8 mouse cellular contexts compared by ENCODE assay signal in genomic region chr19:10983146-10983545, GRCm38 (mm10). TPM values are rescaled to one million over a fixed set of nuclear protein-coding genes. Genes with fewer than 3 reads are reported as not detected.
DNase-seq lines count a peak whose midpoint lies in the region; ATAC-seq lines count a peak whose summit lies in the region.

No protein-coding gene starts in this region.

- no peak overlapping the region for H3K9ac ChIP-seq in embryonic facial prominence, embryonic 11.5 days (replicated peaks; ENCODE audit: low read length)
- H3K9ac ChIP-seq in stomach, embryonic 14.5 days (replicated peaks; ENCODE audit: low read depth, low read length), result no peak overlapping the region

- no peak overlapping the region for H3K4me3 ChIP-seq in embryonic facial prominence, embryonic 11.5 days (ENCODE audit: low read depth, low read length)
- no peak overlapping the region for H3K4me3 ChIP-seq in stomach, embryonic 14.5 days (ENCODE audit: low read depth, low read length)

- 27% methylated on average over 14 of the region's 14 CpGs for WGBS in embryonic facial prominence, embryonic 11.5 days
- 23% methylated on average over 14 of the region's 14 CpGs for WGBS in stomach, embryonic 14.5 days

- no peak overlapping the region for H3K27ac ChIP-seq in embryonic facial prominence, embryonic 11.5 days (replicated peaks; ENCODE audit: low read depth, low read length)
- H3K27ac ChIP-seq in stomach, embryonic 14.5 days (ENCODE audit: low read length), result no peak overlapping the region

- H3K4me1 ChIP-seq in embryonic facial prominence, embryonic 11.5 days (ENCODE audit: control insufficient read depth, insufficient read depth, low read length), result no peaks in the 10 kb centered on the region
- no peaks in the 10 kb centered on the region; the same call in 1 of the 2 replicates for H3K4me1 ChIP-seq in stomach, embryonic 14.5 days (ENCODE audit: control insufficient read depth, insufficient read depth, low read length)

- peak; percentile 30 to 31 for DNase-seq in layer of hippocampus, postnatal 10 days (ENCODE audit: low spot score in 2 of 2)
- no peak for DNase-seq in layer of hippocampus, postnatal 14 days (ENCODE audit: low spot score in 2 of 2)
- DNase-seq in R1 (ENCODE audit: low read depth, low spot score), result peak; percentile 62
- peak; percentile 28 for DNase-seq in embryonic facial prominence, embryonic 11.5 days (ENCODE audit: low spot score)
- DNase-seq in induced T-regulatory cell, adult 2 months (ENCODE audit: low read depth), result peak; percentile 35
- DNase-seq in lung, adult 18-20 months, result peak; percentile 30 to 49
- no peak for DNase-seq in ovary, postnatal 10 days (ENCODE audit: low spot score)

- H3K36me3 ChIP-seq in embryonic facial prominence, embryonic 11.5 days (replicated peaks; ENCODE audit: control insufficient read depth, insufficient read depth, low read depth, low read length), result no peaks in the 10 kb centered on the region
- no peaks in the 10 kb centered on the region for H3K36me3 ChIP-seq in stomach, embryonic 14.5 days (ENCODE audit: control insufficient read depth, insufficient read depth, low read length)

- no peak overlapping the region for H3K4me2 ChIP-seq in embryonic facial prominence, embryonic 11.5 days (ENCODE audit: low read depth, low read length)
- H3K4me2 ChIP-seq in stomach, embryonic 14.5 days (replicated peaks; ENCODE audit: low read depth, low read length), result peak overlapping the region; percentile 22; the same call in 1 of the 2 replicates

- no peaks in the 10 kb centered on the region for H3K9me3 ChIP-seq in embryonic facial prominence, embryonic 11.5 days (replicated peaks; ENCODE audit: control insufficient read depth, low read length)
- H3K9me3 ChIP-seq in stomach, embryonic 14.5 days (ENCODE audit: control insufficient read depth, low read depth, low read length), result no peaks in the 10 kb centered on the region

- H3K27me3 ChIP-seq in embryonic facial prominence, embryonic 11.5 days (ENCODE audit: control insufficient read depth, insufficient read depth, low read length), result no peaks in the 10 kb centered on the region
- H3K27me3 ChIP-seq in stomach, embryonic 14.5 days (ENCODE audit: control insufficient read depth, insufficient read depth, low read length), result no peaks in the 10 kb centered on the region

- no peak for ATAC-seq in embryonic facial prominence, embryonic 11.5 days (replicated peaks; ENCODE audit: insufficient number of reproducible peaks, low FRiP score, low TSS enrichment, low read depth)
- no peak for ATAC-seq in stomach, embryonic 14.5 days (ENCODE audit: insufficient number of reproducible peaks, insufficient read depth, low FRiP score, low read depth)

RNA-seq across cellular contexts. Expression of gene Ms4a10, which starts 8.7 kb away (rescaled TPM):
- total RNA-seq in layer of hippocampus, postnatal 10 days (2021), result not detected
- not detected for total RNA-seq in layer of hippocampus, postnatal 14 days (2021)
- polyA plus RNA-seq in embryonic facial prominence, embryonic 11.5 days (2014; fragmentation: Nextera tagmentation; extraction: Ambion mirVana), result not detected in 2 replicates
- polyA plus RNA-seq in stomach, embryonic 14.5 days (2014; fragmentation: Nextera tagmentation; extraction: Ambion mirVana), result 0.52 TPM in 1 of 2 replicates, not detected in the other

RNA-seq across cellular contexts. Expression of gene Ms4a15, which starts 9.9 kb away (rescaled TPM):
- not detected for total RNA-seq in layer of hippocampus, postnatal 10 days (2021)
- not detected for total RNA-seq in layer of hippocampus, postnatal 14 days (2021)
- not detected in 2 replicates for polyA plus RNA-seq in embryonic facial prominence, embryonic 11.5 days (2014; fragmentation: Nextera tagmentation; extraction: Ambion mirVana)
- not detected in 2 replicates for polyA plus RNA-seq in stomach, embryonic 14.5 days (2014; fragmentation: Nextera tagmentation; extraction: Ambion mirVana)

RNA-seq across cellular contexts. Expression of gene Ccdc86, which starts 34.1 kb away (rescaled TPM):
- total RNA-seq in layer of hippocampus, postnatal 10 days (2021), result 1 to 10 TPM; 9.3 to 9.9 TPM
- total RNA-seq in layer of hippocampus, postnatal 14 days (2021), result 1 to 10 TPM; 8.9 to 9.5 TPM
- polyA plus RNA-seq in embryonic facial prominence, embryonic 11.5 days (2014; fragmentation: Nextera tagmentation; extraction: Ambion mirVana), result 24.0 and 25.1 TPM in 2 replicates
- 21.3 and 24.6 TPM in 2 replicates for polyA plus RNA-seq in stomach, embryonic 14.5 days (2014; fragmentation: Nextera tagmentation; extraction: Ambion mirVana)

RNA-seq across cellular contexts. Expression of gene Ms4a18, which starts 34.7 kb away (rescaled TPM):
- not detected for total RNA-seq in layer of hippocampus, postnatal 10 days (2021)
- not detected for total RNA-seq in layer of hippocampus, postnatal 14 days (2021)
- polyA plus RNA-seq in embryonic facial prominence, embryonic 11.5 days (2014; fragmentation: Nextera tagmentation; extraction: Ambion mirVana), result not detected in 2 replicates
- 0.35 TPM in 1 of 2 replicates, not detected in the other for polyA plus RNA-seq in stomach, embryonic 14.5 days (2014; fragmentation: Nextera tagmentation; extraction: Ambion mirVana)

RNA-seq across cellular contexts. Expression of gene Ptgdr2, which starts 46.2 kb away (rescaled TPM):
- total RNA-seq in layer of hippocampus, postnatal 10 days (2021), result under 1 TPM; 0.29 to 0.39 TPM
- under 1 TPM; 0.29 to 0.32 TPM for total RNA-seq in layer of hippocampus, postnatal 14 days (2021)
- not detected in 2 replicates for polyA plus RNA-seq in embryonic facial prominence, embryonic 11.5 days (2014; fragmentation: Nextera tagmentation; extraction: Ambion mirVana)
- not detected in 2 replicates for polyA plus RNA-seq in stomach, embryonic 14.5 days (2014; fragmentation: Nextera tagmentation; extraction: Ambion mirVana)

Comparison
In these comparisons a context has a peak if more than half of its experiments do, and no peak if none do; other contexts are left out.
1. DNase-seq: peak in layer of hippocampus, postnatal 10 days (2 of 2), R1 (single experiment), embryonic facial prominence, embryonic 11.5 days (single experiment), induced T-regulatory cell, adult 2 months (single experiment) and lung, adult 18-20 months (2 of 2); none in layer of hippocampus, postnatal 14 days (0 of 2) and ovary, postnatal 10 days (single experiment).